Mouse (Mus musculus) heart, adult 2 months (tissue): ENCODE data around the gene Gsk3b. TPM values are rescaled to one million over a fixed set of nuclear protein-coding genes. Genes with fewer than 3 reads are reported as not detected.
"Not testable (repeated sequence)": the region's sequence is repeated elsewhere in the genome, so short reads cannot be mapped to it uniquely, and the experiment has no call there.

Source experiments
- DNase-seq, 2 experiments: peaks; one replicate each; pipeline ENCODE4 v3.0.0; 2021
- H3K27ac ChIP-seq: fragments of 200-600 bp; 2 replicates; pipeline ENCODE4 v1.8.1; 2022
- H3K27me3 ChIP-seq: fragments of 200-500 bp; 2 replicates; pipeline ENCODE4 v1.6.1; 2012; ENCODE audit warnings: mild to moderate bottlenecking, low read length, inconsistent platforms, mixed read lengths; ENCODE audit not compliant: control insufficient read depth, insufficient read depth
- H3K36me3 ChIP-seq: fragments of 200-500 bp; 2 replicates; pipeline ENCODE4 v1.6.1; 2012; ENCODE audit warnings: low read length, inconsistent platforms; ENCODE audit not compliant: control insufficient read depth, insufficient read depth
- H3K4me1 ChIP-seq: fragments of 200-500 bp; 2 replicates; pipeline ENCODE4 v1.6.1; 2011; ENCODE audit warnings: low read length; ENCODE audit not compliant: control insufficient read depth, insufficient read depth
- H3K4me3 ChIP-seq: fragments of 200-600 bp; 2 replicates; pipeline ENCODE4 v1.8.1; 2022
- H3K79me2 ChIP-seq: fragments of 200-500 bp; replicated peaks from 2 replicates; pipeline ENCODE4 v1.6.1; 2012; ENCODE audit warnings: mild to moderate bottlenecking, inconsistent platforms, low read length, moderate library complexity, mixed read lengths; ENCODE audit not compliant: control insufficient read depth, insufficient read depth
- H3K9ac ChIP-seq: fragments of 200-500 bp; 2 replicates; pipeline ENCODE4 v1.6.1; 2012; ENCODE audit warnings: low read depth, mild to moderate bottlenecking, control low read depth, inconsistent platforms, low read length, mixed read lengths
- CTCF ChIP-seq: fragments of 200-600 bp; IDR thresholded peaks from 2 replicates; pipeline ENCODE4 v1.8.1; 2022; ENCODE audit warnings: antibody characterized with exemption, mild to moderate bottlenecking, moderate library complexity
- EP300 ChIP-seq: fragments of 200-500 bp; IDR thresholded peaks from 2 replicates; pipeline ENCODE4 v1.6.1; 2011; ENCODE audit warnings: low read depth, low read length, control low read depth; ENCODE audit not compliant: insufficient read depth
- POLR2A ChIP-seq: fragments of 200-500 bp; IDR thresholded peaks from 2 replicates; pipeline ENCODE4 v1.6.1; 2011; ENCODE audit warnings: mild to moderate bottlenecking, low read depth, low read length, control low read depth; ENCODE audit not compliant: insufficient read depth
- WGBS: fragments of 180-500 bp; shearing (Covaris S2); methylation state at CpG from one replicate; pipeline ENCODE4 v1.1.7; 2018; 5-methylcytosine and 5-hydroxymethylcytosine counted together
- intact Hi-C: fragments of 180-260 bp; cut with DNase I; formaldehyde crosslinking; loops from one replicate; pipeline ENCODE4 v1.15.1; 2025
- polyA plus RNA-seq: library from polyadenylated mRNA; depleted of rRNA; stranded (reverse); fragments of >200 nt; gene quantifications from 2 replicates; pipeline ENCODE4 v1.2.3, GENCODE M21; 2012
- total RNA-seq, 2 experiments: library from RNA; stranded (reverse); gene quantifications; 2 replicates each; pipeline ENCODE4 v1.2.3; 2021

Gsk3b gene
- total and polyA plus RNA-seq, 3 experiments: 9.9 to 58.3 (median 48.8) TPM

DNA sequence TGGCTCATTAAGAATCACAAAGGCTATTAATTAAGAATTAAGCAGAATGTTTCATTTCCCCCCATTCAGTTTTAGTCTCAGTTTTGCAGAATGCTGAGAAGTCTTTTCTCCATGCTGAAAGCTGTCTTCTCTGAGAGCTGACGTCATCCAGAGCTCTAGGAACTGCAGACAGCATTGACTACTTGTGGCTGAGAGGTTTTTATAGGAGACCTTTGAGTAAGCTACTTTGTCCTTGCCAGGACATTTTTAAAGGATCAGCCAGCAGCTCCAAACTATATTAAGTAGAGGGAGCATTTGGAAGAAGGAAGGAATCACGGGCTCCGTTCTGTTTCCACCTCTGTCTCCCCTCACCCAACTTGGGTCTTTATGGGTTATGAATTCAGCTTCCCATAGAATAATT, 17.7 kb downstream of the Gsk3b start:
- Histone ChIP-seq H3K27ac (peak overlapping the region; percentile 55), H3K36me3 (peaks cover 19% of the 10 kb centered on the region), H3K9ac (no peak overlapping the region), H3K4me3 (no peak overlapping the region), H3K79me2 (peaks cover 9% of the 10 kb centered on the region), H3K4me1 (peaks cover 18% of the 10 kb centered on the region), H3K27me3 (no peaks in the 10 kb centered on the region)
- 40% methylated on average over 3 of the region's 3 CpGs for WGBS
- intact Hi-C loops: no loop called here
- TF ChIP-seq POLR2A: no peak
- no peak for TF ChIP-seq EP300
- DNase-seq: no peak

DNA sequence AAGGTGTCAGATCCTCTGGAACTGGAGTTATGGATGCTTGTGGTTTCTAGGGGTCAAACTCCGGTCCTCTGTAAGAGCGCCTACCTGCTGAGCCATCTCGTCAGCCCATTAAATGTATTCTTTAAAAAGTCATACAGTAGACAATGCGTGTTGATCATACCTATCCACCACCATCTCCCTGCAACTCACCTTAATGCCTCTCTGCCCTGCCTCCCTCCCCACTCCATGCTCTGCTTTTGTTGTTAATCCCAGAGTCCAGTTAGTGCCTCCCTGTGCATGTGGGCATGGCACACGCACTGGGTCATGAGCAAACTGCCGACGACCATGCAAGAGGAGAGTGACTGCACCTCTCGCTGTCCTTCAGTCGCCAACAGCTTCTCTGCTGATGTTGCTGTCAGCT, 21.2 kb downstream of the Gsk3b start:
- TF ChIP-seq CTCF (no peak), POLR2A (no peak), EP300 (no peak)
- no peak overlapping the region for H3K27ac ChIP-seq
- no peak overlapping the region for H3K4me3 ChIP-seq
- 76% methylated on average over 9 of the region's 9 CpGs for WGBS
- H3K36me3 ChIP-seq: peaks cover 17% of the 10 kb centered on the region
- H3K27me3 ChIP-seq: no peaks in the 10 kb centered on the region
- intact Hi-C loops: no loop called here
- no peak for DNase-seq
- no peak overlapping the region for H3K9ac ChIP-seq
- peaks cover 8% of the 10 kb centered on the region for H3K79me2 ChIP-seq
- H3K4me1 ChIP-seq: peaks cover 21% of the 10 kb centered on the region

DNA sequence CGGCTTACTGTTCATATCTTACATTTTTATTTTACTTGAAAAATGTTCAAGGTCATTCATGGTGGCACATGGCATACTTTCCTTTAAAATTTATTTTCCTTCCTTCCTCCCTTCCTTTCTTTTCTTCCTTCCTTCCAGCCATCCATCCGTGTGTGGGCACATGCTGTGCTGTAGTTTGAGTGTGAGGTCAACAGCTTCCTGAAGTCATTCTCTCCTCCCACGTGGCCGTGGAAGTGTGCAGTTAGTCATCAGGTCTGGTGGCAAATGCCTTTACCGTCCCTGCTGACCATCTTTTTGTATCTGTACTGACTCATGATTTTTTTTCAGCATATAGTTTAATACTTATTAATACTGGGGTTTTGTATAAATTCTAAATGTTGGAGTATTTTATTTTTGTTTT, 21.8 kb downstream of the Gsk3b start:
- H3K36me3 ChIP-seq: peaks cover 14% of the 10 kb centered on the region
- H3K79me2 ChIP-seq: peaks cover 7% of the 10 kb centered on the region
- no peak overlapping the region for H3K4me3 ChIP-seq
- H3K27me3 ChIP-seq: no peaks in the 10 kb centered on the region
- intact Hi-C loops: no loop called here
- 13% methylated on average over 5 of the region's 5 CpGs for WGBS
- H3K4me1 ChIP-seq: peaks cover 20% of the 10 kb centered on the region
- H3K27ac ChIP-seq: no peak overlapping the region
- no peak overlapping the region for H3K9ac ChIP-seq
- no peak for TF ChIP-seq POLR2A
- TF ChIP-seq EP300: no peak
- no peak for TF ChIP-seq CTCF
- DNase-seq: no peak

DNA sequence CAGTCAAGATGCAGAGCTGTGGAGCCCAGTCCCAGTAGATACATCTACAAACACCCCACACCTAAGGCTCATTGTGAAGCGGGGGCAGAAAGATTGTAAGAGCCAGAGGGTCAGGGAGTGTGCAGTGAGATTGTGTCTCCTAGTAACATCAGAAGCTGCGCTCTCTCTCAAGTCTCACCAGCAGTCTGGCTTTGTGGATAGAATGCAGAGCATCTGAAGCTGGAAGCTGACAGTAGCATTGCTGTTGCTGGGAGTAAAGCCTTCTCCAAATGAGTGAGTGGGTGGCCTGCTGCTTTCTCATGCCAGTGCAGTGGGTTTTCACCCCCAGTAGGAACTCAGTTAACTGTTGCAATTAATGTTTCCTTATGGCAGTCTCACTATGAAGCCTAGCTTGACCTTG, 25.3 kb downstream of the Gsk3b start:
- whole genome bisulfite sequencing: 70% methylated on average over 2 of the region's 2 CpGs
- H3K4me3 ChIP-seq: no peak overlapping the region
- no peak overlapping the region for H3K27ac ChIP-seq
- peaks cover 16% of the 10 kb centered on the region for H3K36me3 ChIP-seq
- intact Hi-C loops: no loop called here
- no peak overlapping the region for H3K9ac ChIP-seq
- no peak for TF ChIP-seq CTCF
- no peak for TF ChIP-seq EP300
- no peak for TF ChIP-seq POLR2A
- H3K79me2 ChIP-seq: peaks cover 5% of the 10 kb centered on the region; the same call in 1 of the 2 replicates
- peaks cover 15% of the 10 kb centered on the region for H3K4me1 ChIP-seq
- no peaks in the 10 kb centered on the region for H3K27me3 ChIP-seq
- DNase-seq: no peak

DNA sequence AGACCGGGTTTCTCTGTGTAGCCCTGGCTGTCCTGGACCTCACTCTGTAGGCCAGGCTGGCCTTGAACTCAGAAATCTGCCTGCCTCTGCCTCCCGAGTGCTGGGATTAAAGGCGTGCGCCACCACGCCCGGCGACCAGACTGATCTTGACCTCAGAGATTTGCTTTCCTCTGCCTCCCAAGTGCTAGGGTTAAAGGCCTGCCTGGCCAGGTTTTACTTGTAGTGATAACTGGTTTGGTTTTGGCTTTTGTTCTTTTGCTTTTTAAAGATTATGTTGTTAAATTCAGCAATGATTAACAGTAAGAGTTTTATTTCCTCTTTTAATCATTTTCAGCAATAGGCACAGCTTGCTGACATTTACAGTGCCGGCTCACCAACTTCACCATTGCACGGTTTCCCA, 29.1 kb downstream of the Gsk3b start:
- H3K9ac ChIP-seq, H3K27ac ChIP-seq, H3K27me3 ChIP-seq, DNase-seq, intact Hi-C loops, H3K4me3 ChIP-seq: not testable (repeated sequence)
- peaks cover 17% of the 10 kb centered on the region for H3K36me3 ChIP-seq
- peaks cover 12% of the 10 kb centered on the region for H3K79me2 ChIP-seq
- H3K4me1 ChIP-seq: peaks cover 11% of the 10 kb centered on the region
- WGBS: 84% methylated on average over 9 of the region's 9 CpGs

DNA sequence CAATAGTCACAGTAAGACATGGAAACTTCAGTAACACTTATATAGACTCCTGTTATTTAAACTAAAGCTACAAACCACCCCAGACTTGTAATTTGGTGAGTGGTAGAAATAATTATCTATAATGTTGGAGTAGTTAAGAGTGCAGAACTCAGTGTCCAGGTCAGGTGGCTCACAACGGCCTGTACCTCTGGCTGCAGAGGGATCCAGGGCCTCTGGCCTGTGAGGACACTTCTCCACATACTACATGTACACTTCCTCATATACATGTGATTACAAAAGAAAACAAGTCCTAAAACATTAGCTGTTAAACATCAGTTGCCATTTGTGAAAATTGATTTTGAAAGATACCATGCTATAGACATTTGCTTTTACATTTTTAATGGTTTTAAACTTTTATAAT, 29.9 kb downstream of the Gsk3b start:
- intact Hi-C loops: no loop called here
- no peak overlapping the region for H3K4me3 ChIP-seq
- peaks cover 17% of the 10 kb centered on the region for H3K36me3 ChIP-seq
- H3K27ac ChIP-seq: no peak overlapping the region
- H3K4me1 ChIP-seq: peaks cover 10% of the 10 kb centered on the region
- no peaks in the 10 kb centered on the region for H3K27me3 ChIP-seq
- 58% methylated on average over 1 of the region's 1 CpGs for WGBS
- no peak for TF ChIP-seq EP300
- TF ChIP-seq POLR2A: no peak
- no peak for TF ChIP-seq CTCF
- H3K79me2 ChIP-seq: peaks cover 11% of the 10 kb centered on the region
- H3K9ac ChIP-seq: no peak overlapping the region
- DNase-seq: no peak
